Mouse (Mus musculus): ENCODE results near the gene Kiss1r. TPM values are rescaled to one million over a fixed set of nuclear protein-coding genes. Genes with fewer than 3 reads are reported as not detected.

Kiss1r gene
- polyA plus RNA-seq, 1 experiment, result 0.25 TPM

DNA sequence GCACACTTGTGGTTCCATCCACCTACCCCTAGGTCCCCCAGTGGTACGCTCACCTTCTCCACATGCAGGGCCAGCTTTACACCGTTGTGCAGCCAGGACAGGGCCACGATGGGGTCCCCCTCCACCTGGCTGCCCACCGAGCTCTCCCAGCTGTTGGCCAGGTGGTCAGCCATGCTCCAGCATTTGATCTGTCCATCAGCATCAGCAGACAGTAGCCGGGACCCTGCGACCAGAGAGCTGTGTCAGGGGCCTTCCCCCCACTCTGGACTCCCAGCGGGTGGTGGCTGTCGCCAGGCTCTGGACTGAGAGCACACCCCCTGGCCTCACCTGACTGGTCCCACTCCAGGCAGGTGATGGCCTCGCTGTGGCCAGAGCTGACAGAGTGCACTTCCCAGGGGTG lies 10.1 kb upstream of the Kiss1r start:
- no peaks in the 10 kb centered on the region for H3K36me3 ChIP-seq (ENCODE audit: control insufficient read depth, insufficient read depth, low read length, poor library complexity, severe bottlenecking)
- no peak overlapping the region for H3K9ac ChIP-seq (ENCODE audit: low read depth, poor library complexity, severe bottlenecking)
- no peaks in the 10 kb centered on the region for H3K27me3 ChIP-seq (ENCODE audit: control insufficient read depth, insufficient read depth, low read length, poor library complexity, severe bottlenecking)
- H3K4me3 ChIP-seq (ENCODE audit: low read depth, low read length), result no peak overlapping the region
- no peak overlapping the region for H3K27ac ChIP-seq (ENCODE audit: insufficient read depth, low read length)
- no peaks in the 10 kb centered on the region for H3K9me3 ChIP-seq (replicated peaks; ENCODE audit: control insufficient read depth, insufficient read depth, low read length, poor library complexity, severe bottlenecking)
- H3K4me1 ChIP-seq (ENCODE audit: control insufficient read depth, insufficient read depth, low read length), result no peaks in the 10 kb centered on the region
- TF ChIP-seq CTCF (IDR thresholded peaks at IDR 0.05; ENCODE audit: low read depth, low read length), result no peak

DNA sequence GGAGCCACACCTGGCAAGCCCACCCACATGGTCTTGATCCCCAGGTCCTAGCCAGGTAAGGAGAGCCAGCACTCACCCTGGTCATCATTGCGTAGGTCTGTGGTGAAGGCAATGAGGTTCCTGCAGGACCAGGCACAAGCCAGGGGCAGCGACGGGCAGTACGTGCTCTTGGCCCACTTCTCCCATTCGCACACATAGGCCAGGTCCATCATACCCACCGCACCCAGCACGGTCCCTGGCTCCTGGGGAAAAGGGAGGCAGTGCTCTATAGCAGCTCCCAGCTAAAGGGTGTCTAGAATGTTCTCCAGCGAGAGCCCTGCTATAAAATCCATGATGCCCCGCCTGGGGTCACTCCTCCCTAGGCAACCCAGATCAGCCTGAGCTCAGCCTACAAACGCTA lies 9.4 kb upstream of the Kiss1r start:
- H3K27me3 ChIP-seq (ENCODE audit: control insufficient read depth, insufficient read depth, low read length, poor library complexity, severe bottlenecking), result no peaks in the 10 kb centered on the region
- no peaks in the 10 kb centered on the region for H3K4me1 ChIP-seq (ENCODE audit: control insufficient read depth, insufficient read depth, low read length)
- H3K9me3 ChIP-seq (replicated peaks; ENCODE audit: control insufficient read depth, insufficient read depth, low read length, poor library complexity, severe bottlenecking), result no peaks in the 10 kb centered on the region
- H3K4me3 ChIP-seq (ENCODE audit: low read depth, low read length), result no peak overlapping the region
- no peak overlapping the region for H3K9ac ChIP-seq (ENCODE audit: low read depth, poor library complexity, severe bottlenecking)
- H3K27ac ChIP-seq (ENCODE audit: insufficient read depth, low read length), result no peak overlapping the region
- no peaks in the 10 kb centered on the region for H3K36me3 ChIP-seq (ENCODE audit: control insufficient read depth, insufficient read depth, low read length, poor library complexity, severe bottlenecking)
- TF ChIP-seq CTCF (IDR thresholded peaks at IDR 0.05; ENCODE audit: low read depth, low read length), result no peak
- no peak for TF ChIP-seq POLR2A (IDR thresholded peaks at IDR 0.05; ENCODE audit: insufficient read depth, low read length)
- no peak for TF ChIP-seq EP300 (IDR thresholded peaks at IDR 0.05; ENCODE audit: insufficient read depth, low read depth, low read length)

DNA sequence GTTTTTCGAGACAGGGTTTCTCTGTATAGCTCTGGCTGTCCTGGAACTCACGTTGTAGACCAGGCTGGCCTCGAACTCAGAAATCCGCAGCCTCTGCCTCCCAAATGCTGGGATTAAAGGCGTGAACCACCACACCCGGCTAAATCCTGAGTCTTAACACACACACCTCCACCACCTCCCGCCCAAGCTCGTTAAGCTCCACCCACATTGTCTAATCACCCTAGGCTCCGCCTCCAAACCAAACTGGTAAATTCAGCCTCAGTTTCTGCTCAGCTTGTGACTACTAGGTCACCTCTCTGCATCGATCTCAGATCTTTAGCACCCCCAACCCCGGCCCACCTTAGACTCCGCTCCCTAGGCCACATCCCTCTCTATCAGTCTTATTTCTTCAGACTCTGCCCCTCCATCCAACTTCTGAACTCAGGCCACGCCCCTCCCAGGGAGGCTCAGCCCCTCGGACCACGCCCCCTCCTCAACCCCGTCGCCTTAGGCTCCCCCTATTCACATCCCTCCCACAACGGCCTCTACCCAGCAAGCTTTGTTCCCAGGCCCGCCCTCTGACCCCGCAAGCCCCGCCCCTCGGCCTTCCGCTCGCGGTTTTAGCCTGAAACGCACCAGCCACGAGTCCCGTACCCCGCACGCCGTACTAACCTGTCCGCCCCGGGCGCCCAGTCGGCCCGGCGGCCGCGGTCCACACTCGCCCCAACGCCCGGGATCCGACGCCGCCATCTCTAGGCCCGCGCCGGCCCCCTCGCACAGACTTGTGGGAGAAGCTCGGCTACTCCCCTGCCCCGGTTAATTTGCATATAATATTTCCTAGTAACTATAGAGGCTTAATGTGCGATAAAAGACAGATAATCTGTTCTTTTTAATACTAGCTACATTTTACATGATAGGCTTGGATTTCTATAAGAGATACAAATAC lies 8.3 kb upstream of the Kiss1r start, which contains the start of gene Med16:
TSS of gene Med16 (minus strand) at position 757 of the 925 bp plus-strand sequence.
- no peaks in the 10 kb centered on the region for H3K9me3 ChIP-seq (replicated peaks; ENCODE audit: control insufficient read depth, insufficient read depth, low read length, poor library complexity, severe bottlenecking)
- H3K27me3 ChIP-seq (ENCODE audit: control insufficient read depth, insufficient read depth, low read length, poor library complexity, severe bottlenecking), result no peaks in the 10 kb centered on the region

GRCm38 (mm10) chr10:79909092-79909922 lies 7.5 kb upstream of the Kiss1r start:
- Histone ChIP-seq H3K4me1 (ENCODE audit: control insufficient read depth, insufficient read depth, low read length) (no peaks in the 10 kb centered on the region), H3K9me3 (replicated peaks; ENCODE audit: control insufficient read depth, insufficient read depth, low read length, poor library complexity, severe bottlenecking) (no peaks in the 10 kb centered on the region), H3K27ac (ENCODE audit: insufficient read depth, low read length) (no peak overlapping the region), H3K27me3 (ENCODE audit: control insufficient read depth, insufficient read depth, low read length, poor library complexity, severe bottlenecking) (no peaks in the 10 kb centered on the region), H3K4me3 (ENCODE audit: low read depth, low read length) (no peak overlapping the region), H3K36me3 (ENCODE audit: control insufficient read depth, insufficient read depth, low read length, poor library complexity, severe bottlenecking) (no peaks in the 10 kb centered on the region), H3K9ac (ENCODE audit: low read depth, poor library complexity, severe bottlenecking) (no peak overlapping the region)
- no peak for TF ChIP-seq EP300 (IDR thresholded peaks at IDR 0.05; ENCODE audit: insufficient read depth, low read depth, low read length)
- no peak for TF ChIP-seq CTCF (IDR thresholded peaks at IDR 0.05; ENCODE audit: low read depth, low read length)
- TF ChIP-seq POLR2A (IDR thresholded peaks at IDR 0.05; ENCODE audit: insufficient read depth, low read length), result no peak

More for the DNA sequence above, 8.3 kb upstream of the Kiss1r start, which contains the start of gene Med16:
- Histone ChIP-seq H3K36me3 (ENCODE audit: control insufficient read depth, insufficient read depth, low read length, poor library complexity, severe bottlenecking) (no peaks in the 10 kb centered on the region), H3K4me1 (ENCODE audit: control insufficient read depth, insufficient read depth, low read length) (no peaks in the 10 kb centered on the region), H3K9ac (ENCODE audit: low read depth, poor library complexity, severe bottlenecking) (peak within 1 kb of the TSS; percentile 96), H3K4me3 (ENCODE audit: low read depth, low read length) (peak within 1 kb of the TSS; percentile 94), H3K27ac (ENCODE audit: insufficient read depth, low read length) (peak within 1 kb of the TSS; percentile 84)
- no peak for TF ChIP-seq EP300 (IDR thresholded peaks at IDR 0.05; ENCODE audit: insufficient read depth, low read depth, low read length)
- no peak for TF ChIP-seq POLR2A (IDR thresholded peaks at IDR 0.05; ENCODE audit: insufficient read depth, low read length)
- no peak for TF ChIP-seq CTCF (IDR thresholded peaks at IDR 0.05; ENCODE audit: low read depth, low read length)

GRCm38 (mm10) chr10:79910556-79910955 lies 6.2 kb upstream of the Kiss1r start, which contains the start of gene Gm26602:
TSS of gene Gm26602 (plus strand) at chr10:79910856.
- H3K36me3 ChIP-seq (ENCODE audit: control insufficient read depth, insufficient read depth, low read length, poor library complexity, severe bottlenecking), result no peaks in the 10 kb centered on the region
- H3K27me3 ChIP-seq (ENCODE audit: control insufficient read depth, insufficient read depth, low read length, poor library complexity, severe bottlenecking), result no peaks in the 10 kb centered on the region
- H3K27ac ChIP-seq (ENCODE audit: insufficient read depth, low read length), result no peak within 1 kb of the TSS
- H3K4me3 ChIP-seq (ENCODE audit: low read depth, low read length), result no peak within 1 kb of the TSS
- H3K9me3 ChIP-seq (replicated peaks; ENCODE audit: control insufficient read depth, insufficient read depth, low read length, poor library complexity, severe bottlenecking), result no peaks in the 10 kb centered on the region
- no peaks in the 10 kb centered on the region for H3K4me1 ChIP-seq (ENCODE audit: control insufficient read depth, insufficient read depth, low read length)
- no peak for TF ChIP-seq POLR2A (IDR thresholded peaks at IDR 0.05; ENCODE audit: insufficient read depth, low read length)
- no peak for TF ChIP-seq EP300 (IDR thresholded peaks at IDR 0.05; ENCODE audit: insufficient read depth, low read depth, low read length)
- no peak for TF ChIP-seq CTCF (IDR thresholded peaks at IDR 0.05; ENCODE audit: low read depth, low read length)
- H3K9ac ChIP-seq (ENCODE audit: low read depth, poor library complexity, severe bottlenecking), result no peak within 1 kb of the TSS
